Mouse (Mus musculus) small intestine, adult 2 months (tissue): ENCODE data around the gene Hspa8.

ENCODE experiments used
- CTCF ChIP-seq: fragments of 200-500 bp; IDR thresholded peaks from 2 replicates; pipeline ENCODE4 v1.5.1; 2012; ENCODE audit warnings: low read depth, mild to moderate bottlenecking, control low read depth, inconsistent platforms, low read length, moderate library complexity, mixed read lengths; ENCODE audit not compliant: insufficient replicate concordance, insufficient read length; ENCODE audit errors: extremely low read depth
- POLR2A ChIP-seq: fragments of 200-500 bp; IDR thresholded peaks from 2 replicates; pipeline ENCODE4 v1.6.1; 2012; ENCODE audit warnings: low read depth, mild to moderate bottlenecking, control low read depth, inconsistent platforms, low read length, moderate library complexity

GRCm38 (mm10) chr9:40825601-40826000 lies 24.8 kb downstream of the Hspa8 start:
- TF ChIP-seq CTCF (no peak), POLR2A (no peak)
